Comparison of ENCODE assay signal across 8 mouse cellular contexts in genomic region chr17:26616696-26617095, GRCm38 (mm10). TPM values are rescaled to one million over a fixed set of nuclear protein-coding genes. Genes with fewer than 3 reads are reported as not detected.
DNase-seq lines count a peak whose midpoint lies in the region; ATAC-seq and TF ChIP-seq lines count a peak whose summit lies in the region.

No protein-coding gene starts in this region.

- H3K79me2 ChIP-seq in liver, adult 2 months (ENCODE audit: control insufficient read depth, insufficient read depth, low read length), result peaks cover 10% of the 10 kb centered on the region; the same call in 1 of the 2 replicates

- peaks cover 14% of the 10 kb centered on the region; the same call in 1 of the 2 replicates for H3K36me3 ChIP-seq in intestine, embryonic 15.5 days
- H3K36me3 ChIP-seq in liver, adult 2 months (ENCODE audit: control insufficient read depth, insufficient read depth, low read length), result no peaks in the 10 kb centered on the region; the same call in 1 of the 2 replicates
- peaks cover 89% of the 10 kb centered on the region for H3K36me3 ChIP-seq in megakaryocyte, embryonic 14.5 days (replicated peaks; ENCODE audit: low read length)
- H3K36me3 ChIP-seq in hindbrain, embryonic 13.5 days, result peaks cover 81% of the 10 kb centered on the region

- H3K9me3 ChIP-seq in intestine, embryonic 15.5 days, result no peaks in the 10 kb centered on the region
- no peaks in the 10 kb centered on the region for H3K9me3 ChIP-seq in megakaryocyte, embryonic 14.5 days
- no peaks in the 10 kb centered on the region for H3K9me3 ChIP-seq in hindbrain, embryonic 13.5 days

- peak overlapping the region; percentile 63 for H3K27ac ChIP-seq in intestine, embryonic 15.5 days
- H3K27ac ChIP-seq in liver, adult 2 months (replicated peaks; ENCODE audit: insufficient read depth, low read depth, low read length), result peak overlapping the region; percentile 79
- no peak overlapping the region for H3K27ac ChIP-seq in hindbrain, embryonic 13.5 days

- 62% methylated on average over 2 of the region's 2 CpGs for WGBS in intestine, embryonic 15.5 days
- 40% methylated on average over 2 of the region's 2 CpGs for WGBS in liver, adult 2 months
- 91% methylated on average over 2 of the region's 2 CpGs for WGBS in hindbrain, embryonic 13.5 days

- H3K4me1 ChIP-seq in intestine, embryonic 15.5 days (replicated peaks), result peaks cover 5% of the 10 kb centered on the region; the same call in 1 of the 2 replicates
- peaks cover 24% of the 10 kb centered on the region for H3K4me1 ChIP-seq in liver, adult 2 months (ENCODE audit: control insufficient read depth, insufficient read depth, low read length)
- peaks cover 62% of the 10 kb centered on the region for H3K4me1 ChIP-seq in megakaryocyte, embryonic 14.5 days
- 0 out of 2 replicates have a peak, but pooled peaks cover 2% of the 10 kb centered on the region for H3K4me1 ChIP-seq in hindbrain, embryonic 13.5 days (replicated peaks)

- H3K27me3 ChIP-seq in intestine, embryonic 15.5 days (replicated peaks), result no peaks in the 10 kb centered on the region
- H3K27me3 ChIP-seq in liver, adult 2 months (ENCODE audit: control insufficient read depth, insufficient read depth, low read length), result no peaks in the 10 kb centered on the region
- no peaks in the 10 kb centered on the region for H3K27me3 ChIP-seq in megakaryocyte, embryonic 14.5 days (replicated peaks)
- no peaks in the 10 kb centered on the region for H3K27me3 ChIP-seq in hindbrain, embryonic 13.5 days

- H3K4me3 ChIP-seq in intestine, embryonic 15.5 days (replicated peaks), result no peak overlapping the region
- no peak overlapping the region for H3K4me3 ChIP-seq in liver, adult 2 months (ENCODE audit: insufficient read depth, low read depth, low read length)
- peak overlapping the region; percentile 31 for H3K4me3 ChIP-seq in megakaryocyte, embryonic 14.5 days (replicated peaks)
- H3K4me3 ChIP-seq in hindbrain, embryonic 13.5 days, result no peak overlapping the region

- TF ChIP-seq POLR2A in liver, adult 2 months (IDR thresholded peaks at IDR 0.05; ENCODE audit: extremely low read depth, insufficient read depth, low read length), result no peak

- TF ChIP-seq CTCF in liver, adult 2 months (IDR thresholded peaks at IDR 0.05; ENCODE audit: low read depth, low read length), result no peak

- peak; percentile 17 for DNase-seq in adrenal gland, postnatal 14 days
- DNase-seq in adrenal gland, postnatal 25 days, result no peak
- DNase-seq in liver, adult 2 months (ENCODE audit: extremely low read depth, low read depth, low spot score), result peak; percentile 96
- DNase-seq in layer of hippocampus, adult 9-10 months (ENCODE audit: low spot score), result no peak
- DNase-seq in spleen, adult 12 weeks (ENCODE audit: low spot score), result no peak

- H3K9ac ChIP-seq in intestine, embryonic 15.5 days, result no peak overlapping the region
- no peak overlapping the region; the same call in 1 of the 2 replicates for H3K9ac ChIP-seq in liver, adult 2 months (ENCODE audit: low read depth, low read length)
- H3K9ac ChIP-seq in hindbrain, embryonic 13.5 days, result no peak overlapping the region

- no peak overlapping the region for H3K4me2 ChIP-seq in intestine, embryonic 15.5 days (replicated peaks)
- no peak overlapping the region for H3K4me2 ChIP-seq in hindbrain, embryonic 13.5 days

- peak; percentile 98 for ATAC-seq in intestine, embryonic 15.5 days
- ATAC-seq in hindbrain, embryonic 13.5 days (ENCODE audit: low FRiP score), result no peak

RNA-seq across cellular contexts. Expression of gene Atp6v0e, which starts 46.3 kb away (rescaled TPM):
- 188 and 193 TPM in 2 replicates for total RNA-seq in adrenal gland, postnatal 14 days (2021)
- 172 and 213 TPM in 2 replicates for total RNA-seq in adrenal gland, postnatal 25 days (2021)
- 259 and 286 TPM in 2 replicates for polyA plus RNA-seq in intestine, embryonic 15.5 days (2015; fragmentation: Nextera tagmentation; extraction: Ambion mirVana)
- total RNA-seq in liver, adult 2 months (2014; rRNA removed), result 104 and 108 TPM in 2 replicates
- 122 and 131 TPM in 2 replicates for polyA plus RNA-seq in liver, adult 2 months (2012; rRNA removed)
- 15.6 and 16.1 TPM in 2 replicates for polyA plus RNA-seq in megakaryocyte, embryonic 14.5 days (2012; ENCODE audit: insufficient read depth, low replicate concordance)
- polyA plus RNA-seq in hindbrain, embryonic 13.5 days (2015; fragmentation: Nextera tagmentation; extraction: Ambion mirVana), result 107 and 114 TPM in 2 replicates

RNA-seq across cellular contexts. Expression of gene Dusp1, which starts 54.8 kb away (rescaled TPM):
- total RNA-seq in adrenal gland, postnatal 14 days (2021), result 56.6 and 66.3 TPM in 2 replicates
- total RNA-seq in adrenal gland, postnatal 25 days (2021), result 30.8 and 37.8 TPM in 2 replicates
- polyA plus RNA-seq in intestine, embryonic 15.5 days (2015; fragmentation: Nextera tagmentation; extraction: Ambion mirVana), result 14.3 and 15.1 TPM in 2 replicates
- 10.5 and 10.7 TPM in 2 replicates for total RNA-seq in liver, adult 2 months (2014; rRNA removed)
- polyA plus RNA-seq in liver, adult 2 months (2012; rRNA removed), result 22.2 and 40.0 TPM in 2 replicates
- 11.6 and 65.1 TPM in 2 replicates for polyA plus RNA-seq in megakaryocyte, embryonic 14.5 days (2012; ENCODE audit: insufficient read depth, low replicate concordance)
- polyA plus RNA-seq in hindbrain, embryonic 13.5 days (2015; fragmentation: Nextera tagmentation; extraction: Ambion mirVana), result 34.5 and 35.5 TPM in 2 replicates

RNA-seq across cellular contexts. Expression of gene Ergic1, which starts 55.4 kb away (rescaled TPM):
- 126 and 143 TPM in 2 replicates for total RNA-seq in adrenal gland, postnatal 14 days (2021)
- total RNA-seq in adrenal gland, postnatal 25 days (2021), result 138 and 168 TPM in 2 replicates
- 97.0 and 100 TPM in 2 replicates for polyA plus RNA-seq in intestine, embryonic 15.5 days (2015; fragmentation: Nextera tagmentation; extraction: Ambion mirVana)
- total RNA-seq in liver, adult 2 months (2014; rRNA removed), result 30.7 and 34.6 TPM in 2 replicates
- polyA plus RNA-seq in liver, adult 2 months (2012; rRNA removed), result 93.3 and 106 TPM in 2 replicates
- 21.0 and 26.5 TPM in 2 replicates for polyA plus RNA-seq in megakaryocyte, embryonic 14.5 days (2012; ENCODE audit: insufficient read depth, low replicate concordance)
- 86.8 and 90.1 TPM in 2 replicates for polyA plus RNA-seq in hindbrain, embryonic 13.5 days (2015; fragmentation: Nextera tagmentation; extraction: Ambion mirVana)

Comparison
In these comparisons a context has a peak if more than half of its experiments do, and no peak if none do; other contexts are left out.
1. DNase-seq: peak in adrenal gland, postnatal 14 days (single experiment) and liver, adult 2 months (single experiment); none in adrenal gland, postnatal 25 days (single experiment), layer of hippocampus, adult 9-10 months (single experiment) and spleen, adult 12 weeks (single experiment).